Mouse (Mus musculus) layer of hippocampus, postnatal 14 days (tissue): Measurements from ENCODE around the gene Gm21905. TPM values are rescaled to one million over a fixed set of nuclear protein-coding genes. Genes with fewer than 3 reads are reported as not detected.
A peak's percentile ranks its signal among the peaks of the same experiment; 100 is the strongest.

ENCODE experiments used
- DNase-seq, 2 experiments: peaks; one replicate each; pipeline ENCODE4 v3.0.0; 2021 to 2022; ENCODE audit warnings: low spot score in 2 of 2, mixed read lengths in 1 of 2
- long read RNA-seq, 2 experiments: library from polyadenylated mRNA; stranded (forward); transcript quantifications; one replicate each; pipeline ENCODE4 v2.0.0; 2021
- total RNA-seq, 2 experiments: library from RNA; stranded (reverse); gene quantifications; 2 replicates each; pipeline ENCODE4 v1.2.3; 2021

The Gm21905 gene
- total RNA-seq = not detected
- long read RNA-seq, experiment 1 = 0 reads
- long read RNA-seq, experiment 2 = 0 reads

DNA sequence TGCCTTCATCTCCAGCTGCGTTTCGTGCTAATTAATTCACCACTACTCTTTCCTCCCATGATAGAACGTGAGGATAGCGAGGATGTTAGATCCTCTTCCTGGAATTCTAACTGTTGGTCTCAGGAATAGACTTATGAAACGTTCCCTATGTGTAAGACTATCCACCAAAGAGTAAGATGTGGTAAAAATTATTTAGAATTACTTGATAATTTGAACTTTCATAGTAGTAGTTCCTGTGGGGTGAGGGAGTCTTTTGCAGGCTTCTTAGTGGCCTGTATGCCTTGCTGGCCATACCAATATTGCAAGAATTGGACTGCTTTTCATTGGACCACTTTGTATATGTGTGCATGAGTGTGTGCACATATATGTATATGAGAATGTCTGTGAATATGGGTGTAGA, at the start of gene Gm21905:
Gm21905 (minus strand) TSS at position 101 of the 400 bp plus-strand sequence.
- DNase-seq = no peak

- no peak for DNase-seq
Observed at GRCm38 (mm10) chr5:67990426-67990825, 44.2 kb upstream of the Gm21905 start.

- DNase-seq = no peak
Observed at GRCm38 (mm10) chr5:67981946-67982526, 35.8 kb upstream of the Gm21905 start.

DNA sequence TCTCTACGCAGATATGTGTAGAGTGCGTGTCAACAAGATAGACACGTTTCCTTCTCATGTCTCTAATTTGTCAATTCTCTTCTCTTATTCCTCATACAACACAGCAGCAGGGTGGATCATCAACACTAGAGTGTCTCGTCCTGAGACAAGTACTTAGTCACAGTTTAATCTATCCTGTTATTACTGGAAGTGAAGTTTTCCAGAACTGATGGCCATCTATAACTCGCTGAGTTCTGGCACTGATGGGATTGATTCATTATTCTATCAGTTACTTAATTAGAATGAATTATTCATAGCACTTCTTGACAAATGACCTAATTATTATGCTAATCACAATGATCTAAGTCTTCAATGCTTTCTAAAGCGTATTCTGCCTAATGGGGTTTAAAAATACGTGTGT, 23.3 kb upstream of the Gm21905 start:
- no peak for DNase-seq

DNA sequence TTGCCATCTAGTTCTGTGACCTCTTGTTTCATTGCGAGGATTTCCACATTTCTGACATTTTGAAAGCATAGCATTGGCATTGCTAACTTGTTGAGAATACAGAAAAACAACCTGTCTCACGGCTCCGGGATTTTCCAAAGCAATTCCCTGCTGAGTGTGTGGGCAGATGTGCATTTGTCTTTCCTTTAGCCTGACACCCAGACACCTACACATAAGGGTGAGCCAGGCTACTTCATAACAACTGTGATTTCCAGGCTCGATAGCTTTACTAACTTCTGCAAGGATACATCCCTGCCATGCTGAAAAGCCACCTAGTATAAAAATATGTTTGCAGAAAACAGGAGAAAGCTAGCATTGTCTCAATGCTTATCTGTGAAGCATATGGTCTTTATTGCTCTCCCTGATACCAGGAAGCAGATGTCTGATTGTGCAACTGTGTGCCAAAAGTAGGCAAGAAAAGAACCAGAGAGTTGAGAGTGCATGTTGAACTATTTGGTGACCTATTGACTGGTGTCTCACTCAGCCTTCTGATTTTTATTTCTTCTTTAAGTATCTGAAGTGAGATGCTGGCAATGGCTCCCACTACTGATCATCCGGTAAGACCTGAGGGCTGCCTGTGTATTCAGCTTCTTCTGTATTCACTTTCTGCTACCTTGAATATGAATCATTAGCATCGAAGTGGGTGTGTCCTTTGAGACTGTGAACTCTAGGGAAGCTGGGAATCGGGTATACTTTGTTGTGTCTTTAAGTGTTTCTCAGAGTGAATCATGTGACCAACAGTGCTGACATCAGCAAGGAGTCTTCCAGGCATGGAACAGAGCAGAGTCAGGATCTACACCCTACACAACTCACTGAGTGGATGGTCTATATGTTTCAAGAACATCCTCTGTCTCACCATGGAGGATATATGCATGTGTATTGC, 15.7 kb upstream of the Gm21905 start:
- no peak for DNase-seq

DNA sequence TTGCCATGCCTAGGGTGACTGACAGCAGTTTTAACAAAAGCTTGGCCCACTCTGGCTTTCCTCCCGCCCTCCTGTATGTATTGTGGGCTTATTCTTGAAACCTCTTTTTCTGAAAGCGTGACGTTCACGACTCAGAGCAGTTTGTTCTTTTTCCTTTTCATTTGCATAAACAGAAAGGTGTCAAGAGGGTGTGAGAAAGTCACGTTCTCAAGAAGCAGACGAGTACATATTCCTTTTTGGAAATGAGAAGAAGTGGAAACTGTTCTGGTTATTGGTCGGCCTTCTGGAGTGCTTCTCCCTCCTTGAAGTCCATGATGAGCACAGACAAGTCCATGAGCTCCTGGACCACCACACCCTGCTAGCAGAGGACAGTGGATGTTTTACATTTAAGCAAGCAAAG, 9.3 kb upstream of the Gm21905 start:
- DNase-seq = no peak

DNA sequence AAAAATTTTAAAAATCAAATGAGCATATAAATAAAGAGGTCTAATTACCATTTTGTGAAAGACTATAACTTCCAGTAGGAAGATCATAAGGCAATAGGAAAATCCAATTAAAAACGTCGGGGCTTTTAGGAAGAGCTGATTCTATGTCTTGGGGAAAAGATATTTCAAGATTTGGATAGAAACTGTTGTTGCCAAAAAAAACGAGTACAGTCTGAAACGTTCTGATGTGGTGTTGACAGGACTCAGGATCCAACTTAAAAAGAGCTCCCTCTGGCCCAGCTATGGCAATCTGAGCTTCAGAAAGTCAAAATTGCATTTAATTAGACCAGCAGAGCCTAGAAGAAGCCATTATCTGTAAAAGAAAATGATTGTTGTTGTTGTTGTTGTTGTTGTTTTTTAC, 7.9 kb upstream of the Gm21905 start:
- DNase-seq = no peak

DNA sequence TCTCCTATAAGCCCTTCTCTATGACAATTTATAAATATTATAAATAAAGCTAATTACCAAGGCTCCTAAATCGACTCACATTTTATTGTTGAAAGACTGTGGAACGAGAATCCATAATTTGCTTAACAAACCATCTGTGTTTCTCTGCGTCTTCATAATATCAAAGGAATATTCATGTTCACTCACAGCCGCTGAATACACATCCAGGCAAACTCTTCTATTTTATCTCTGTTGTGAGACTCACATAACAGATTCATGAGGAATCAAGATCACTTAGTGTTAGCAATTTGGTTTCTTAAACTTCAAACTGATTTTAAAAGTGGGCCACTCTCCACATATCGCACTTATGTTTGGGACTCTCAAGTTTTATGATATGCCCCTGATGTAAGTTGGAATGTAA, 1.9 kb upstream of the Gm21905 start:
- peak in 1 of 2 experiments; percentile 26 for DNase-seq

DNA sequence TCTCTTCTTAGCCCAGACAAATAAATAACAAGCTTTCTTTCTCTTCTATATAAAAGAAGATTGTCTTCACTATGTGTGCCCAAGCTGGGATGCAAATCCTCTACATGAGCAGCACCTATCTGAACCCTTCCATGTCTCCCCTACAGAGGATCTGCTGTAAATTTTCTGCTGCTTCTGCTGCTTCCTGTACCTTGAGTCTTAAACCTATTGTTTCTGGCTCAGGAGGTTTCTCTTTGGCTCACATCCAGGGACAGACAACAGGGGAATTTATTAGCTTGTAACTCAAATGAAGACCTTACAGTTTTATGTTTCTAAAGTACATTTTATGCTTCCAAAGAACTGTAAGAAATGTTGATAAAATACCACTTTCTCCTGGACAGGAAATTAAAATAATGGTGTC, 785 bp upstream of the Gm21905 start:
- DNase-seq = no peak

- DNase-seq = no peak
Observed at GRCm38 (mm10) chr5:67944074-67944785, 2.0 kb downstream of the Gm21905 start.

DNA sequence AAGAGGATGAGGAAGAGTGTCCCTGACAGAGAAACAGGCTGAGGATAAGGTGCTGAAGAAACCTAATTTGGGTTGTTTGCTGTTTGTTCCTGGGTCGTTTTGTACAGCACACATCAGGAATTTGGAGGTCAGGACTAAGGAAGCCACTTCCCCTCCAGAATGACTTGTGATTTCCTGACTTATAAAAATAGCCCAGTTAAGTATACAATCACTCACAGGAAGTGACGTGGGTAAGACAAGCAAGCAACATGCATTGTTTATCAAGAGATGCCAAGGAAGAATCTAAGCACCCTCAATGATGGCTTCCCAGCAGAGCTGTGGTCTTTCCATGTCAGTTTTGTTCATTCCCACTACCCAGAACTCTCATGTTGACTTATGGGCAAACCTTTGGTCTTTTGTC, 3.0 kb downstream of the Gm21905 start:
- no peak for DNase-seq

DNA sequence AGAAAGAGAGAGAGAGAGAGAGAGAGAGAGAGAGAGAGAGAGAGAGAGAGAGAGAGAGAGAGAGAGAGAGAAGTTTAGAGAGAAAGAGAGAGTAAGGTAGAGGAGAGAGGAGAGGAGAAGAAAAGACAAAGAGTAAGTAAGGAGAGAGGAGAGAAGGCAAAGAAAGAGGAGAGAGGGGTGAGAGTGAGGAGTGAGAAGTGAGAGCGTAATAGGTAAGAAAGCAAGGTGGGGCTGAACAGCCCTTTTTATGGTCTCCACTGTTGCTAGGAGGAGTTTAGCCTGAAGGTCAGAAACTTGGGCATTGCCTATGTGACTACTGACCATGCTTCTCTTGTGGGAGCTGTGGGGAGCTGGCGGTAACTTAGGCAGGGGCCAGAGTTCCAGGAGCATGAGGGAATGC, 4.9 kb downstream of the Gm21905 start, which contains the start of gene Gm5108:
Gm5108 (plus strand) TSS at position 301 of the 400 bp plus-strand sequence.
- DNase-seq = no peak

DNA sequence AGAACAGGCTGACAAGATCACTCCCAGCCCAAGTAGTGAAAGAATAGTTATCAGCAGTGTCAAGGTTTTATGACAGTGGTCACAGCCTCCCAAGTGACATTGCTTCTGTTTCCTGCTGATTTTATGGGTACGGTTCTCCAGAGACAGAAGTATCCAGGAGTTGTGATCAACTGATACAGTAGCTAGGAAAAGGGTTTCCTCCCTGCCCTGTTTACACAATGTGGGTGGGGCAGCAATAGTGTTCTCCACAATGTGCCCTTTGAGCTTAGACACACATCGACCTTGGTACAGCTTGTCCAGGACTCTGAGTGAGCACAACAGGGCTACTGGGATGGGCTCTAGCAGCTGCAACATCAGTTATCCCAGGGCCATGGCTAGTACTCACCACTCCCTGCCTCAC, 14.6 kb downstream of the Gm21905 start:
- DNase-seq = no peak

DNA sequence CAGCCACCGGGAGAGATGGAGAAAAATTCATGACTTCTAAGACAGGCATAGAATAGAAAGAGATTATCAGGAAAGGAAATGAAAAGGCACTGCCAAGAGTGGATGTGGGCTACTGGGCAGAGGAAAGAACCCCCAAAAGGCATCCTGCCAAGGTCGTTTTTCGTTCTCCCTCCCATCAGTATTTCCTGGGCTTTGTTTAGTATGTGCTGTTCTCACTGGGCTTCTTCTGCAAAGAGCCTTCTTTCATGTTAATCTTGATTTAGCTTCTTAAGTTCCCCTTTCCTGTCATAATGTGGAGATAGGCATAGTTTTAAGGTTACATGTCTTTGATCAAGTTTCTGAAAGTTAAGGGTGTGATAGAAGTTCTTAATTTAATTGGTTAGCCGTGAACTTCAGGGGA, 15.6 kb downstream of the Gm21905 start:
- no peak for DNase-seq

DNA sequence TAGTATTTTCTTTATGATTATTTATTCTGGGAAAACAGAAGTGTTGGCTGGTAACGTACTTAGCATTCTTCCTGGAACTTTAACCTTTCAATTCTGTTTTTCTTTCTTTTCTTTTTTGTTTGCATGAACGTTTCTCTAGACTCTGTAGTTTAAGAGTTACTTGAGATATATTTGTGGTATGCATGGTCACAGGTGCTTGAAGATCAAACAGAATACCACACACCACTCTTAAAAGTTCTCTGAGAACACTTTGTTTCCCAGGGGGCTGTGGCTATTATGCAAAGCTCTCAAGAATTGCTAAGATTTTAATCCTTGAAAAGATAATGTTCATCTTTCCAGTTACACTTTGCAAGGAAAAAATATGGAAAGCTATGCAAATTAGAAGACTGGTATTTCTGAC, 41.7 kb downstream of the Gm21905 start:
- DNase-seq = no peak

DNA sequence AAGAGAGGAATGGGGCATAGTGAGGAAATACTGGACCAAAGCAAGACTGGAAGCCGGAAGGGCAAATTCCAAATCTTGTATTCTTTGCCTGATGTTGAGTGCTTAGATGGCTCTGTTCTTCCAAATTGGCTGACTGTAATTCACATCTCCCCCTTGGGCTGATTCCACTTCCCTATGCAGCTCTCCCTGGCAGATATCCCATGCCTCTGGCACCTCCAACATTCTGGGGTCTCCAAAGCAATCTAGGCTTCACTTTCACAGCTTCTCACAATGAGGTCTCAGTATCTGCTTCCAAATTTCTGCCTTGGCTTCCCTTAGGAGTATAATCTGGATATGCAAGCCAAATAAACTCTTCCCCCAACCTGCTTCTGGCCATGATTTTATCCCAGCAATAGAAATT, 47.3 kb downstream of the Gm21905 start:
- peak in 1 of 2 experiments; percentile 40 for DNase-seq

DNA sequence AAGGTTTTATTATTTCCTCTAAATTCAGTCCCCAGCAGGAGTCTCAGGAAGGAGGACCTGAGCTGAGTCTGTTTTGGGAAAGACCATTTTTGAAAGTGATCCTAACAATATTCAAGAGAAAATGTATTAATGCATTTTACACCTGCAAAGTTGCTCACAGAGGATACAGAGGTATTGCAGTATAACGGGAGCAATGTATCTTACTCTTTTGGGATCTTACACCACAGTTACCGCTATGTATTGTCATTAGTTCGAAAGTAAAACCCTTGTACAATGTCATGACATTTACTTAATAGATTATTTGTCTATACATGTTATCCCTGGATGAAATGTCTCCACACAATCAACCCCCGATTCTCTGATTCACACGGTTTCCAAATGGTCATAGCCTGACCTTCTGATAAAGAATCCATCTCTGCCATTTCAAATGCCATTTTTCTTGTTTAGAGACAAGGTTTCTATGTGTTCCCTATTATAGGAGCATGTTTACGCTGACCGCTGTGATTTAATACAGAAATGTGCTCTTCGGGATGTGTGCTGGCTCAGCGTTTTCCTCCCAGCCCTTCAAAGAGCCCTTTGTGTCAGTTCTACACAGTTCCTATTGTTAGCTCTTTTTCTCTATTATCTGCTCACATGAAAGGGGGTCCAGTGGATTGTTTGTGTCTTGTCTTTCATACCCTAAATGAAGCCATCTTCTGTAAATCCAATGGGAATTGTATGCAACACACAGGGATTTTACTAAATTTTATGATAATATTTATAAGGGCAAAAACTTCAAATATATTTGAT, 61.6 kb downstream of the Gm21905 start:
- DNase-seq = no peak

GRCm38 (mm10) chr5:67883564-67884171, 62.6 kb downstream of the Gm21905 start:
- no peak for DNase-seq
